Mouse (Mus musculus) limb, embryonic 12.5 days (tissue): Measurements from ENCODE around the gene Nr2e3. TPM values are rescaled to one million over a fixed set of nuclear protein-coding genes. Genes with fewer than 3 reads are reported as not detected.

ENCODE experiments used
- ATAC-seq: fragments of 200-750 bp; cut with Nextera tagmentation; 2 replicates; pipeline ENCODE4 v1.8.0; 2017; ENCODE audit warnings: low read depth, moderate TSS enrichment; ENCODE audit not compliant: insufficient number of reproducible peaks, insufficient read depth, low FRiP score, low TSS enrichment
- H3K27ac ChIP-seq: fragments of 300-500 bp; sonication (generic); 2 replicates; pipeline ENCODE4 v1.5.1; 2016; ENCODE audit warnings: mild to moderate bottlenecking, moderate library complexity
- H3K27me3 ChIP-seq: fragments of 300-500 bp; sonication (generic); 2 replicates; pipeline ENCODE4 v1.6.1; 2016; ENCODE audit warnings: mild to moderate bottlenecking, moderate library complexity
- H3K36me3 ChIP-seq: fragments of 300-500 bp; sonication (generic); 2 replicates; pipeline ENCODE4 v1.6.1; 2016; ENCODE audit warnings: mild to moderate bottlenecking, moderate library complexity
- H3K4me1 ChIP-seq: fragments of 300-500 bp; sonication (generic); replicated peaks from 2 replicates; pipeline ENCODE4 v1.6.1; 2016
- H3K4me2 ChIP-seq: fragments of 300-500 bp; sonication (generic); 2 replicates; pipeline ENCODE4 v1.6.1; 2016; ENCODE audit warnings: mild to moderate bottlenecking, moderate library complexity
- H3K4me3 ChIP-seq: fragments of 300-500 bp; sonication (generic); replicated peaks from 2 replicates; pipeline ENCODE4 v1.5.1; 2016; ENCODE audit warnings: mild to moderate bottlenecking
- H3K9ac ChIP-seq: fragments of 300-500 bp; sonication (generic); replicated peaks from 2 replicates; pipeline ENCODE4 v1.6.1; 2016; ENCODE audit warnings: mild to moderate bottlenecking, moderate library complexity
- H3K9me3 ChIP-seq: fragments of 300-500 bp; sonication (generic); 2 replicates; pipeline ENCODE4 v1.6.1; 2016; ENCODE audit warnings: mild to moderate bottlenecking, moderate library complexity
- WGBS: fragments of 180-500 bp; shearing (Covaris S2); methylation state at CpG from one replicate; pipeline ENCODE4 v1.1.7; 2016; 5-methylcytosine and 5-hydroxymethylcytosine counted together
- polyA plus RNA-seq: library from polyadenylated mRNA; unstranded; fragments of >200 nt; fragmentation: Nextera tagmentation; extraction: Ambion mirVana; gene quantifications from 2 replicates; pipeline ENCODE4 v1.2.1, GENCODE M21; 2016

The Nr2e3 gene
- polyA plus RNA-seq: 2.3 and 3.1 TPM in 2 replicates

DNA sequence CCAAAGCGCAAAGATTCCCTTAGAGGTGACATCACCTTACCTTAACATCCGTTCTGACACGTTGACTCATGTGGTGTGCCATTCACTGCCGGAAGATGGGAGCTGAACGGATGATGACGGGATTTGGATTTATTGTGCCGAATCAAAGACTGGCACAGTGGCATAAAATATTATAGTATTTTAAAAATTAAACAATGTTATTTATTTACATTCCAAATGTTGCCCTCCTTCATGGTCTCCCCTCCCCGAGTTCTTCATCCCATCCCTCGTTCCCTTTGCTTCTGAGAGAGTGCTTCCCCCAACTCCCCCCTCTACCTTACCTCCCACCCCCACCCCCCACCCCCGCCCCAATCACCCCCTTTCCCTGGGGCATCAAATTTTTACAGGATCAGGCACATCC, at the start of gene Nr2e3:
Gene Nr2e3, minus strand, starts transcription at position 101 of the 400 bp plus-strand sequence.
- Histone ChIP-seq H3K27me3 (no peaks in the 10 kb centered on the region), H3K9ac (no peak within 1 kb of the TSS), H3K36me3 (no peaks in the 10 kb centered on the region), H3K27ac (0 out of 2 replicates have a peak within 1 kb of the TSS, but pooled peaks have one; percentile 18), H3K9me3 (no peaks in the 10 kb centered on the region), H3K4me3 (no peak within 1 kb of the TSS), H3K4me1 (peaks cover 39% of the 10 kb centered on the region), H3K4me2 (no peak within 1 kb of the TSS)
- WGBS: 79% methylated on average over 10 of the region's 10 CpGs
- ATAC-seq: no peak

- ATAC-seq: no peak
- no peaks in the 10 kb centered on the region for H3K9me3 ChIP-seq
- peak overlapping the region; percentile 71 for H3K27ac ChIP-seq
- 0 out of 2 replicates have a peak, but pooled peaks cover 5% of the 10 kb centered on the region for H3K36me3 ChIP-seq
- no peak overlapping the region for H3K4me3 ChIP-seq
- WGBS: 41% methylated on average over 7 of the region's 7 CpGs
- H3K27me3 ChIP-seq: no peaks in the 10 kb centered on the region
- H3K9ac ChIP-seq: no peak overlapping the region
- peaks cover 17% of the 10 kb centered on the region for H3K4me1 ChIP-seq
- H3K4me2 ChIP-seq: no peak overlapping the region
Measured at GRCm38 (mm10) chr9:60008936-60009335, 48.5 kb upstream of the Nr2e3 start.

- ATAC-seq: peak; percentile 76; the same call in 1 of the 2 replicates
- H3K4me1 ChIP-seq: peaks cover 34% of the 10 kb centered on the region
- H3K27ac ChIP-seq: peak overlapping the region; percentile 87
- H3K27me3 ChIP-seq: no peaks in the 10 kb centered on the region
- peak overlapping the region; percentile 37 for H3K4me2 ChIP-seq
- peaks cover 16% of the 10 kb centered on the region; the same call in 1 of the 2 replicates for H3K36me3 ChIP-seq
- H3K9ac ChIP-seq: no peak overlapping the region
- H3K4me3 ChIP-seq: no peak overlapping the region
- no peaks in the 10 kb centered on the region for H3K9me3 ChIP-seq
- 25% methylated on average over 8 of the region's 8 CpGs for WGBS
Measured at GRCm38 (mm10) chr9:60002323-60002722, 41.9 kb upstream of the Nr2e3 start.

- 53% methylated on average over 3 of the region's 3 CpGs for WGBS
- H3K9me3 ChIP-seq: no peaks in the 10 kb centered on the region
- peak overlapping the region; percentile 87 for H3K27ac ChIP-seq
- H3K4me2 ChIP-seq: no peak overlapping the region
- H3K4me3 ChIP-seq: no peak overlapping the region
- ATAC-seq: no peak
- peaks cover 22% of the 10 kb centered on the region for H3K36me3 ChIP-seq
- peaks cover 34% of the 10 kb centered on the region for H3K4me1 ChIP-seq
- no peaks in the 10 kb centered on the region for H3K27me3 ChIP-seq
- no peak overlapping the region for H3K9ac ChIP-seq
Measured at GRCm38 (mm10) chr9:60001444-60001843, 41.0 kb upstream of the Nr2e3 start.

GRCm38 (mm10) chr9:59997725-59998124, 37.3 kb upstream of the Nr2e3 start:
- Histone ChIP-seq H3K4me1 (peaks cover 19% of the 10 kb centered on the region), H3K27ac (no peak overlapping the region), H3K4me3 (no peak overlapping the region), H3K27me3 (no peaks in the 10 kb centered on the region), H3K36me3 (peaks cover 53% of the 10 kb centered on the region), H3K9ac (no peak overlapping the region), H3K4me2 (no peak overlapping the region), H3K9me3 (no peaks in the 10 kb centered on the region)
- 86% methylated on average over 4 of the region's 4 CpGs for WGBS
- ATAC-seq: no peak

DNA sequence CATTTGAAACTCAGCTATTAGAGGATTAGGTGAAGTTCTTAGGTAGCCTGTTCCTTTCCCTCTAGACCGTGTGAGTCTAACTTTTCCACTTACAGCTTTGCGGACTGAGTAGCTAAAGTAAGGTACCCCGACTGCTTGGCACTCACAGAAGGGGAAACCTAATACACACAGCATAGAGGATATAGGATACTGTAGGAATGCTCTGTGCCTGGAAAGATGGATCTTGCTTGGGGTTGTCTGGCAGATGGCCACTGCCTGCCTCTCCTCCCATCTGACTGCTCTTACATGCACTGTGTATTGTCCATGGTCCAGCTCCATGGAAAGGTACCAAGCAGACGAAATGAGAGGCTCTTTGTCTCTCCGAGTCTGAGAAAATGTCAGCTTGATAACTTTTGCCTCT, 30.9 kb upstream of the Nr2e3 start:
- Histone ChIP-seq H3K9me3 (no peaks in the 10 kb centered on the region), H3K4me2 (no peak overlapping the region), H3K4me3 (no peak overlapping the region), H3K36me3 (peaks cover 58% of the 10 kb centered on the region), H3K27ac (no peak overlapping the region), H3K9ac (no peak overlapping the region), H3K27me3 (no peaks in the 10 kb centered on the region), H3K4me1 (no peaks in the 10 kb centered on the region)
- 81% methylated on average over 5 of the region's 5 CpGs for WGBS
- no peak for ATAC-seq

DNA sequence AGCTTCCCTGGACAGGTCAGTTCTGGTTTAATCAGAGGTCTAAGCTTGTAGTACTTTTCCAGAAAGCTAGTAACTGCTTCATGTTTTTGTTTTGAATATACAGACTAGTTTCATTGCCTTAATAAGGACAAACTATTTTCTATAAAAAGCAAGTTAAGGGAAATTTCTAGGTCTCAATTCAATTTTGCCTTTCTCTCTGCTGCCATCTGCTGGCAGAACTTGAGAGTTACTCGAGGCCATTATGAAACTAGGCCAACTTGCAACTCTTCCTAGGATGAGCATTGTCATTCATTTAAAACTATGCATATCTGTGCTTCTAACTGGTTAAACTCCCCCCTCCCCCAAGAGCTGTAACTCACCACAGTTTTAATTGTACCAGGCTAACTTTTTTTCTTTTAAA, 29.4 kb upstream of the Nr2e3 start:
- H3K27me3 ChIP-seq: no peaks in the 10 kb centered on the region
- no peak overlapping the region for H3K4me3 ChIP-seq
- no peak overlapping the region for H3K27ac ChIP-seq
- no peak overlapping the region for H3K4me2 ChIP-seq
- WGBS: 0% methylated on average over 1 of the region's 1 CpGs
- no peak overlapping the region for H3K9ac ChIP-seq
- peaks cover 60% of the 10 kb centered on the region for H3K36me3 ChIP-seq
- no peak for ATAC-seq
- no peaks in the 10 kb centered on the region for H3K9me3 ChIP-seq
- H3K4me1 ChIP-seq: no peaks in the 10 kb centered on the region

DNA sequence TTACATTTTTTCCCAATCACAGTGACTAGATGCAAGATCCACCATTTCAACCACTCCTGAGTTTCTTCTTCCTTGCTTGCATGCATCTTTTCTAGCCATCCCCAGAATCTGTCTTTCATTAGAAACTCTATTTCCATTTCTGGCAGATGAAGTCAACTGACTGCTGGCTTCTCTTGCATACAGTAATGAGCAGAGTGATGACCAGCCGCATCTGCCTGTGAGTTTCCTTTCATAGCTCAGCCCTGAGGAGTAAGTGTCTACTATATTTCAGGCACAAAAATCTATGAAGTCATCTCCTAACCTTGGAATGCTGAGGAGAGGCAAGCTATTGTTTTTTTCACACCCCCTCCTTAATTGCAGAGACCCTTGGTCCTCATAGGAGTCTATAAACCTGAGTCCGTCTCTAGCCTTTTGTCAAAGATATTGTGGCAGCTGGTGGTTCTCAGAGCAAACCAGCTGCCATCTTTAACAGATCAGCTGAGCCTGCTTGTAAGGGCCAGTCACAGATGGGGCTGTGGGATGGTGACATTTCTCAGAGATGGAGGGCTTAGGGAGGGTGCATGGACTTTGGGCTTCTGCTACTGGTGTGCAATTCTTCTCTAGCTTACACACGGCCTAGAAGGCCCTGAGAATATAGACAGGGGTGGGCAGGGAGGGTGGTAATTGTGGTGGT, 25.6 kb upstream of the Nr2e3 start:
- Histone ChIP-seq H3K4me2 (no peak overlapping the region), H3K9ac (no peak overlapping the region), H3K9me3 (no peaks in the 10 kb centered on the region), H3K4me1 (no peaks in the 10 kb centered on the region), H3K4me3 (no peak overlapping the region), H3K27ac (no peak overlapping the region), H3K27me3 (no peaks in the 10 kb centered on the region), H3K36me3 (peaks cover 64% of the 10 kb centered on the region)
- WGBS: 89% methylated on average over 3 of the region's 3 CpGs
- ATAC-seq: no peak

DNA sequence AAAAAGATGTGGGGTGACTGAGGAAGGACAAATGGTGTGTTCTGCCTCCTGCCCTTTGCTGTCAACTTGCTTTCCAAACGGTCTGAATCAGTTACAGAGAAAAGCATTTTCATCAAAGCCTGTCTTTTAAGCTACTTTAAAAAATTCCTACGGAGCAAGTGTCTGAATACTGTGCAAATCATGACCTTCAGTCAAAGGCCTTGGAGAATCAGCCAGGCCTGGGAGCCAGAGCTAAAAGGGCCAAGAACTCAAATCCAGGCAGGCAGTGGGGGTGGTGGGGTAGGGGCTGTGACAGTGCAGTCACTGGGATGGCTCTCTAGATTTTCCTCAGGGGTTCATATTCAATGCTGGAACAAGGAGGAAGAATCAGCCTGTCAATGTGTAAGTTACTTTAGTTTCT, 20.7 kb upstream of the Nr2e3 start:
- Histone ChIP-seq H3K4me2 (no peak overlapping the region), H3K9me3 (no peaks in the 10 kb centered on the region), H3K4me3 (no peak overlapping the region), H3K9ac (no peak overlapping the region), H3K27me3 (no peaks in the 10 kb centered on the region), H3K27ac (no peak overlapping the region), H3K4me1 (no peaks in the 10 kb centered on the region), H3K36me3 (peaks cover 57% of the 10 kb centered on the region)
- ATAC-seq: no peak
- WGBS: 68% methylated on average over 2 of the region's 2 CpGs

DNA sequence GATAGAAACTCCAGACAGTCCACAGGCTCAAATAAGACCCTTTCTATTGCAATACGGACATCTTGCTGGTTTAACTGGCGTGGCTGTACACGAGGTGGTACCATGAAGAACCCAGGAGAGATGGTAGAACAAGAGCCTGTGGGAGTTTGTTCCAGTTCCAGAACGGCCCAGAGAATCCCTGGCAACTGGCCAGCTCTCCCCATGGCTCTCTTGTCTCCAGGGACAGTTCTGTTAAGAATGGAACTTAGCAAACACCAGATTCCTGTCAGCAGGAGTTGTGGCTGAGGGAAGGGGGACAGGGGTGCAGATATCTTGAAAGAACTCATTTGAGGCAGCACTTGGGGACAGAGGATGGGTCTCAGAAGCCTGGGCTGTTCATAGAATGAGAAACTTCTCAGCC, 10.8 kb upstream of the Nr2e3 start:
- no peak overlapping the region for H3K27ac ChIP-seq
- H3K4me1 ChIP-seq: no peaks in the 10 kb centered on the region
- ATAC-seq: no peak
- no peak overlapping the region for H3K9ac ChIP-seq
- H3K9me3 ChIP-seq: no peaks in the 10 kb centered on the region
- H3K27me3 ChIP-seq: no peaks in the 10 kb centered on the region
- no peak overlapping the region for H3K4me3 ChIP-seq
- 86% methylated on average over 4 of the region's 4 CpGs for WGBS
- peaks cover 24% of the 10 kb centered on the region for H3K36me3 ChIP-seq
- no peak overlapping the region for H3K4me2 ChIP-seq

DNA sequence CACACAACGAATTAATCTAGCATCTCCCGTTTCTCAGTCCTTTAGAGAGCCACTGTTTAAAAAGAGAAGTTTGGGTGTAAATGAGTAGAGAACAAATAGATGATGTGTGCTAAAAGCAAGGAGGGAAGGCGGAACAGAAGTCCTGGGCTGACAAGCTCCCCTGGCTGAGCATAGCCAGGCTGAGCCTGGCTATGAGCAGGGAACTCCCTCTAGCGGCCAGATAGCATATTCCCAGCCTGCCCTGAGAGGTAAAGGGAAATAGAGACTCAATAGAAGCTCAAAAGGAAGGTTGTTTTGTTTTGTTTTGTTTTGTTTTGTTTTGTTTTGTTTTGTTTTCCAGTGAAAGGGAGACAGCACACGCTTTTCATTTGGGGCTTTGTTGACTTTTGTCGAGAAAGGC, 8.9 kb upstream of the Nr2e3 start:
- Histone ChIP-seq H3K27me3 (no peaks in the 10 kb centered on the region), H3K36me3 (peaks cover 24% of the 10 kb centered on the region), H3K4me3 (no peak overlapping the region), H3K27ac (no peak overlapping the region), H3K4me1 (peaks cover 16% of the 10 kb centered on the region), H3K4me2 (no peak overlapping the region), H3K9me3 (no peaks in the 10 kb centered on the region), H3K9ac (no peak overlapping the region)
- ATAC-seq: no peak
- 29% methylated on average over 6 of the region's 6 CpGs for WGBS

DNA sequence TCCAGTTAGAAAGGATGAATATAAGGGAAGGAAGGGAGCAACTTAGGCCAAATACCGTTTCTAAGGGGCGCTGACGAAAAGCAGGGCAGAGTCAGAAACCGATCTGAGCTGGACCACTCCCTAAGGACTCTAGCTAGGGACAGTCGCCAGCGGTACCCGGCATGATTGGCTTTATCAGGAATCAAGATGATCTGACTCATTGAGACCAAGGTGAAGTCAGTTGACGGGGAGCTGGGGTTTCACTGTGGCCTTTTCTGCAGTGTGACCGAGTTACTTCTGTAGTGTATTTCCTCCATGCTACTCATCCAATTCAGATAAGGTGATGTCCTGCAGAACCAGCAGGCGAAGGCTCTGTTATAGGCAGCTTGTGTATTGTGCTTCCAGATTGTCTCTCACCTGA, 4.6 kb upstream of the Nr2e3 start:
- Histone ChIP-seq H3K36me3 (no peaks in the 10 kb centered on the region), H3K9ac (no peak overlapping the region), H3K4me3 (no peak overlapping the region), H3K9me3 (no peaks in the 10 kb centered on the region), H3K27me3 (no peaks in the 10 kb centered on the region), H3K27ac (no peak overlapping the region), H3K4me1 (peaks cover 35% of the 10 kb centered on the region), H3K4me2 (no peak overlapping the region)
- no peak for ATAC-seq
- WGBS: 77% methylated on average over 10 of the region's 10 CpGs
